Mouse (Mus musculus): ENCODE measurements around the gene Wwc2.

- TF ChIP-seq CTCF (IDR thresholded peaks at IDR 0.05; ENCODE audit: extremely low read depth, insufficient read depth, insufficient read length, insufficient replicate concordance) (no peak), POLR2A (IDR thresholded peaks at IDR 0.05; ENCODE audit: low read depth, low read length) (no peak)
These were observed 171.7 kb downstream of the Wwc2 start for GRCm38 (mm10) chr8:47819034-47819433.

Measured in spleen, adult 2 months (tissue).